Mouse (Mus musculus): ENCODE measurements around the gene Txndc16. TPM values are rescaled to one million over a fixed set of nuclear protein-coding genes. Genes with fewer than 3 reads are reported as not detected.

The Txndc16 gene
- polyA plus RNA-seq, 1 experiment, result 1.2 TPM

DNA sequence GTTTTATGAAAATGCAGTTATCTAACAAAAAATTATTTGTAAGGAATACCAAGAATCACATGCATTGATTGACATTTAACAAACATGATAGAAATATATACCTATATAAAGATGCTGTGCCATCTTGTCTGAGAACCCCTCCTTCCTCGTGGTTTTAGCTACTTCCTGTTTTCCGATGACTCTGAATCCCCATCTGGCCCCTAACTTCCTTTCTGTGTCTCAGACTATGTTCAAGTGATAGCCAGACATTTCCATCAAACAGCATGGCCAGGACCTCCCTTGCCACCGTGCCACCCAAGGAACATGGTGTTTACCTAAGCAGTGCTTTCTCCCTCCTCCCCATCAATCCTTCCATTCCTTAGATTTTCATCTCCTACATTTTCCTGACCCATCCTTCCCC is 127.8 kb downstream of the Txndc16 start:
- Histone ChIP-seq H3K4me3 (no peak overlapping the region), H3K27me3 (ENCODE audit: control insufficient read depth, insufficient read depth, insufficient read length) (no peaks in the 10 kb centered on the region), H3K79me2 (ENCODE audit: control insufficient read depth, insufficient read depth) (no peaks in the 10 kb centered on the region), H3K4me2 (ENCODE audit: low read depth) (no peak overlapping the region), H3K36me3 (ENCODE audit: control insufficient read depth, insufficient read depth) (no peaks in the 10 kb centered on the region), H3ac (ENCODE audit: control insufficient read depth, insufficient read length) (no peak overlapping the region)
- no peak for TF ChIP-seq SRF (IDR thresholded peaks at IDR 0.05; ENCODE audit: control insufficient read depth, insufficient read length, low read depth)
- TF ChIP-seq MAX (IDR thresholded peaks at IDR 0.05; ENCODE audit: low read depth), result no peak
- no peak for TF ChIP-seq E2F4 (IDR thresholded peaks at IDR 0.05; ENCODE audit: insufficient read depth)
- no peak for TF ChIP-seq TCF12 (IDR thresholded peaks at IDR 0.05; ENCODE audit: insufficient read depth, poor library complexity, severe bottlenecking)
- no peak for TF ChIP-seq TCF3 (IDR thresholded peaks at IDR 0.05; ENCODE audit: insufficient read length, low read depth)
- no peak for TF ChIP-seq CEBPB (IDR thresholded peaks at IDR 0.05; ENCODE audit: insufficient read depth, poor library complexity, severe bottlenecking)
- TF ChIP-seq REST (IDR thresholded peaks at IDR 0.05; ENCODE audit: insufficient read depth, insufficient read length), result no peak
- no peak for TF ChIP-seq USF1 (IDR thresholded peaks at IDR 0.05; ENCODE audit: low read depth)
- no peak for TF ChIP-seq MYOG (IDR thresholded peaks at IDR 0.05; ENCODE audit: control insufficient read depth in 1 of 3, insufficient read depth in 1 of 3, insufficient read length in 2 of 3, low read depth in 2 of 3)
- no peak for TF ChIP-seq POLR2AphosphoS2 (IDR thresholded peaks at IDR 0.05; ENCODE audit: insufficient read length, low read depth)
- TF ChIP-seq MYOD1 (IDR thresholded peaks at IDR 0.05; ENCODE audit: control insufficient read depth in 1 of 3, insufficient read length in 2 of 3, low read depth in 2 of 3), result no peak
- no peak for TF ChIP-seq POLR2A (IDR thresholded peaks at IDR 0.05; ENCODE audit: insufficient read length, low read depth)

DNA sequence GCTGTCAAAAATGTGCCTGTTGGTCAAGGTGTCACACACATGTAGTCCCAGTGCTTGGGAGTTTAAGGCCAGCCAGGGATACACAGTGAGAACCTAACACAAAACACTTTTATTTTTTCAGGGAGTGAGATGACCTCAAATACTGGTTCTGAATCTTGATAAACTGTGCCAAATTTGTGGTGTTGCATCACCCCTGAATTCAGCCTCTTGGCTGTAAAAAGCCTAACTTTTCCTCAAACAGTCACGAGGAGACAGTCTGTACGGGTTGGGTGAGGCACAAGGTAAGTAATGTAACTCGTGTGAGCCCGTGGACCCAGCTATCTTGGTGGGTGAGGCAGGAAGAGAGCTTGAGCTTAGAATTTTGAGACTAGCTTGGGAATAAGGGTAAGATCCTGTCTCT is 130.1 kb downstream of the Txndc16 start:
- Histone ChIP-seq H3K36me3 (ENCODE audit: control insufficient read depth, insufficient read depth) (no peaks in the 10 kb centered on the region), H3K27me3 (ENCODE audit: control insufficient read depth, insufficient read depth, insufficient read length) (no peaks in the 10 kb centered on the region), H3K79me2 (ENCODE audit: control insufficient read depth, insufficient read depth) (no peaks in the 10 kb centered on the region), H3ac (ENCODE audit: control insufficient read depth, insufficient read length) (no peak overlapping the region), H3K4me3 (no peak overlapping the region), H3K4me2 (ENCODE audit: low read depth) (no peak overlapping the region)
- no peak for TF ChIP-seq USF1 (IDR thresholded peaks at IDR 0.05; ENCODE audit: low read depth)
- TF ChIP-seq E2F4 (IDR thresholded peaks at IDR 0.05; ENCODE audit: insufficient read depth), result no peak
- TF ChIP-seq MYOG (IDR thresholded peaks at IDR 0.05; ENCODE audit: control insufficient read depth in 1 of 3, insufficient read depth in 1 of 3, insufficient read length in 2 of 3, low read depth in 2 of 3), result no peak
- TF ChIP-seq REST (IDR thresholded peaks at IDR 0.05; ENCODE audit: insufficient read depth, insufficient read length), result no peak
- no peak for TF ChIP-seq SRF (IDR thresholded peaks at IDR 0.05; ENCODE audit: control insufficient read depth, insufficient read length, low read depth)
- TF ChIP-seq CEBPB (IDR thresholded peaks at IDR 0.05; ENCODE audit: insufficient read depth, poor library complexity, severe bottlenecking), result no peak
- no peak for TF ChIP-seq POLR2AphosphoS2 (IDR thresholded peaks at IDR 0.05; ENCODE audit: insufficient read length, low read depth)
- no peak for TF ChIP-seq MYOD1 (IDR thresholded peaks at IDR 0.05; ENCODE audit: control insufficient read depth in 1 of 3, insufficient read length in 2 of 3, low read depth in 2 of 3)
- no peak for TF ChIP-seq TCF3 (IDR thresholded peaks at IDR 0.05; ENCODE audit: insufficient read length, low read depth)
- no peak for TF ChIP-seq MAX (IDR thresholded peaks at IDR 0.05; ENCODE audit: low read depth)
- no peak for TF ChIP-seq TCF12 (IDR thresholded peaks at IDR 0.05; ENCODE audit: insufficient read depth, poor library complexity, severe bottlenecking)
- no peak for TF ChIP-seq POLR2A (IDR thresholded peaks at IDR 0.05; ENCODE audit: insufficient read length, low read depth)

DNA sequence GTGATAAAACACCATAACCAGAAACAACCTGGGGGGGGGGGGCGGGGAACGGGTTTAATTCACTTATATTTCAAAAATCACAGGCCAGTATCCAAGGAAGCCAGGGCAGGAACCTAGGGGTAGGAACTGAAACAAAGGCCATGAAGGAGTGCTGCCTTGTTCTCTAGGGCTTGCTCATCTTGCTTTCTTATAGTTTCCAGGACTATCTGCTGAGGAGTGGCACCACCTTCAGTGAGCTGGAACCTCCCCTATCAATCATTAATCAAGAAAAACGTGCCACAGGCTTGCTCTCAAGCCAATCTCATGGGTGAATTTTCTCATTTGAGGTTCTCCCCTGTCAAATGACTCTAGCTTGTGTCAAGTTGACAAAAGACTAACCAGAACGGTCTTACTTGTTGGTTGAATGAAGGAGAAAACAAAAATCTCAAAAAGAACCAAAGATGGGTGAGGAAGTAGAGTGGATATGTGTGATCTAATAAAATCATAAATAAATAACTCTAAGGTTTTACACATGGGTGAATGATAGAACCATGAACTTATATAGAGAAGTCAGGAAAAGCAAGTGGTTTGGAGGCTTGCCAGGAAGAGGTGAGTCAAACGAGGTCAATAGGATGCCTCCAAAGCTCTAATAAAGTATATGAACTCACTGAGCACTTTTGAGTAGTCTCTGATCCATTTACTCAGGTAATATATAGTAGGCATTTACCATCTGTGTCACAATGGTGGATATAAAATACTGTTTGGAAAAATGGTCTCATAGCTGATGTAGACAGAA is 134.3 kb downstream of the Txndc16 start:
- no peaks in the 10 kb centered on the region for H3K36me3 ChIP-seq (ENCODE audit: control insufficient read depth, insufficient read depth)
- TF ChIP-seq MAX (IDR thresholded peaks at IDR 0.05; ENCODE audit: low read depth) (no peak), TCF3 (IDR thresholded peaks at IDR 0.05; ENCODE audit: insufficient read length, low read depth) (no peak), POLR2AphosphoS2 (IDR thresholded peaks at IDR 0.05; ENCODE audit: insufficient read length, low read depth) (no peak), MYOD1 (IDR thresholded peaks at IDR 0.05; ENCODE audit: control insufficient read depth in 1 of 3, insufficient read length in 2 of 3, low read depth in 2 of 3) (no peak), USF1 (IDR thresholded peaks at IDR 0.05; ENCODE audit: low read depth) (no peak), E2F4 (IDR thresholded peaks at IDR 0.05; ENCODE audit: insufficient read depth) (no peak), REST (IDR thresholded peaks at IDR 0.05; ENCODE audit: insufficient read depth, insufficient read length) (no peak), CEBPB (IDR thresholded peaks at IDR 0.05; ENCODE audit: insufficient read depth, poor library complexity, severe bottlenecking) (no peak), POLR2A (IDR thresholded peaks at IDR 0.05; ENCODE audit: insufficient read length, low read depth) (no peak), SRF (IDR thresholded peaks at IDR 0.05; ENCODE audit: control insufficient read depth, insufficient read length, low read depth) (no peak)

DNA sequence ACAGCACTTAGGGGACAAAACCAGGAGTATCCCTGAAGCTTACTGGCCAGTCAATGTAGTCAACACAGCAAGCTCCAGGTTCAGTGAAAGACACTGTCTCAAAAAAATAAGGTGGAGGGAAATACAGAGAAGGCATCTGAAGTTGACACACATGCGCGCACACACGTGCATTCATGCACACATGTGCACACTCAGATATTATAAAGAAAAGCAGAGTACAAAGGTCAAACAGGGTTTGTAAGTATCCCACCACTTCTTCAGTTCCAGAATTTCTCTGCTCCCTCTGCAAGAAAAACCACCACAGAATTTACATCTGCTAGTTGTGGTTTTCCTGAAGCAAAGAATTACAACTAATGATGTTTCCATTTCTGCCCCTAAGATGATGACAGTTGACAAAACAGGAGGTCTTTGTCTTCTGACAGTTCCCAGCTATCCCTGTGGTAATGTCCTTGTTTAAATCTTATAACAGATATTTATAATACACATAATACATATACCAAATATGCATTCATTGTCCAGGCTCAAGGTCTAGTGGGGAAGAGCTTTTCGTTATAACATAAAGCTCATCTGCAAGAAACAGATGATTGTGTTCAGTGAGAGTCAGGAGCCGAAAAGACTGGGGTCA is 135.4 kb downstream of the Txndc16 start:
- no peak overlapping the region for H3K4me2 ChIP-seq (ENCODE audit: low read depth)
- H3K79me2 ChIP-seq (ENCODE audit: control insufficient read depth, insufficient read depth), result no peaks in the 10 kb centered on the region
- no peaks in the 10 kb centered on the region for H3K27me3 ChIP-seq (ENCODE audit: control insufficient read depth, insufficient read depth, insufficient read length)
- TF ChIP-seq E2F4 (IDR thresholded peaks at IDR 0.05; ENCODE audit: insufficient read depth), result no peak
- no peak for TF ChIP-seq USF1 (IDR thresholded peaks at IDR 0.05; ENCODE audit: low read depth)
- TF ChIP-seq SRF (IDR thresholded peaks at IDR 0.05; ENCODE audit: control insufficient read depth, insufficient read length, low read depth), result no peak
- no peak for TF ChIP-seq CEBPB (IDR thresholded peaks at IDR 0.05; ENCODE audit: insufficient read depth, poor library complexity, severe bottlenecking)
- TF ChIP-seq MYOG (IDR thresholded peaks at IDR 0.05; ENCODE audit: control insufficient read depth in 1 of 3, insufficient read depth in 1 of 3, insufficient read length in 2 of 3, low read depth in 2 of 3), result no peak
- TF ChIP-seq TCF3 (IDR thresholded peaks at IDR 0.05; ENCODE audit: insufficient read length, low read depth), result no peak
- TF ChIP-seq POLR2AphosphoS2 (IDR thresholded peaks at IDR 0.05; ENCODE audit: insufficient read length, low read depth), result no peak
- TF ChIP-seq REST (IDR thresholded peaks at IDR 0.05; ENCODE audit: insufficient read depth, insufficient read length), result no peak
- no peak for TF ChIP-seq TCF12 (IDR thresholded peaks at IDR 0.05; ENCODE audit: insufficient read depth, poor library complexity, severe bottlenecking)
- TF ChIP-seq MAX (IDR thresholded peaks at IDR 0.05; ENCODE audit: low read depth), result no peak
- no peak for TF ChIP-seq POLR2A (IDR thresholded peaks at IDR 0.05; ENCODE audit: insufficient read length, low read depth)
- no peak for TF ChIP-seq MYOD1 (IDR thresholded peaks at IDR 0.05; ENCODE audit: control insufficient read depth in 1 of 3, insufficient read length in 2 of 3, low read depth in 2 of 3)
- no peak overlapping the region for H3ac ChIP-seq (ENCODE audit: control insufficient read depth, insufficient read length)
- H3K4me3 ChIP-seq, result no peak overlapping the region
- H3K36me3 ChIP-seq (ENCODE audit: control insufficient read depth, insufficient read depth), result no peaks in the 10 kb centered on the region

More for the DNA sequence above, 134.3 kb downstream of the Txndc16 start:
- Histone ChIP-seq H3K4me2 (ENCODE audit: low read depth) (no peak overlapping the region), H3K4me3 (no peak overlapping the region), H3ac (ENCODE audit: control insufficient read depth, insufficient read length) (no peak overlapping the region), H3K79me2 (ENCODE audit: control insufficient read depth, insufficient read depth) (no peaks in the 10 kb centered on the region), H3K27me3 (ENCODE audit: control insufficient read depth, insufficient read depth, insufficient read length) (no peaks in the 10 kb centered on the region)
